Mouse (Mus musculus): ENCODE measurements around the gene Lancl2. TPM values are rescaled to one million over a fixed set of nuclear protein-coding genes. Genes with fewer than 3 reads are reported as not detected.

Lancl2 gene
- polyA plus RNA-seq, 1 experiment from 2014 or later: 17.1 TPM

- H3K4me3 ChIP-seq: no peak overlapping the region
- 39% methylated on average over 1 of the region's 1 CpGs for WGBS (ENCODE audit: insufficient replicate concordance)
- no peaks in the 10 kb centered on the region for H3K27me3 ChIP-seq (replicated peaks)
- H3K27ac ChIP-seq: no peak overlapping the region
- no peak overlapping the region for H3K9ac ChIP-seq
- ATAC-seq: no peak
- no peak overlapping the region for H3K4me2 ChIP-seq
- peaks cover 50% of the 10 kb centered on the region for H3K36me3 ChIP-seq
- peaks cover 41% of the 10 kb centered on the region for H3K4me1 ChIP-seq
- H3K9me3 ChIP-seq (replicated peaks): no peaks in the 10 kb centered on the region
Measured at GRCm38 (mm10) chr6:57770467-57771190, 68.3 kb downstream of the Lancl2 start.

GRCm38 (mm10) chr6:57773792-57774191 is 71.5 kb downstream of the Lancl2 start:
- no peak overlapping the region for H3K9ac ChIP-seq
- H3K4me1 ChIP-seq: peaks cover 10% of the 10 kb centered on the region
- WGBS (ENCODE audit: insufficient replicate concordance): 79% methylated on average over 1 of the region's 1 CpGs
- no peak overlapping the region for H3K4me2 ChIP-seq
- no peak for ATAC-seq
- no peaks in the 10 kb centered on the region for H3K27me3 ChIP-seq (replicated peaks)
- no peaks in the 10 kb centered on the region for H3K9me3 ChIP-seq (replicated peaks)
- H3K4me3 ChIP-seq: no peak overlapping the region
- no peak overlapping the region for H3K27ac ChIP-seq
- peaks cover 59% of the 10 kb centered on the region for H3K36me3 ChIP-seq

GRCm38 (mm10) chr6:57780359-57780758 is 78.0 kb downstream of the Lancl2 start:
- no peak for ATAC-seq
- H3K9me3 ChIP-seq (replicated peaks): no peaks in the 10 kb centered on the region
- no peak overlapping the region for H3K4me2 ChIP-seq
- peaks cover 35% of the 10 kb centered on the region for H3K36me3 ChIP-seq
- no peak overlapping the region for H3K27ac ChIP-seq
- H3K27me3 ChIP-seq (replicated peaks): no peaks in the 10 kb centered on the region
- no peak overlapping the region for H3K9ac ChIP-seq
- WGBS (ENCODE audit: insufficient replicate concordance): 85% methylated on average over 3 of the region's 3 CpGs
- H3K4me3 ChIP-seq: no peak overlapping the region
- H3K4me1 ChIP-seq: no peaks in the 10 kb centered on the region; the same call in 1 of the 2 replicates

- no peak for ATAC-seq
- Histone ChIP-seq H3K9me3 (replicated peaks) (no peaks in the 10 kb centered on the region), H3K4me2 (no peak overlapping the region), H3K9ac (no peak overlapping the region), H3K4me3 (no peak overlapping the region), H3K27ac (no peak overlapping the region), H3K36me3 (peaks cover 30% of the 10 kb centered on the region), H3K27me3 (replicated peaks) (no peaks in the 10 kb centered on the region), H3K4me1 (peaks cover 6% of the 10 kb centered on the region)
- WGBS (ENCODE audit: insufficient replicate concordance): 88% methylated on average over 1 of the region's 1 CpGs
Measured at GRCm38 (mm10) chr6:57782658-57783057, 80.3 kb downstream of the Lancl2 start.

- Histone ChIP-seq H3K4me1 (peaks cover 13% of the 10 kb centered on the region), H3K9ac (no peak overlapping the region), H3K4me2 (no peak overlapping the region), H3K4me3 (no peak overlapping the region), H3K36me3 (peaks cover 34% of the 10 kb centered on the region), H3K27me3 (replicated peaks) (no peaks in the 10 kb centered on the region), H3K9me3 (replicated peaks) (no peaks in the 10 kb centered on the region), H3K27ac (no peak overlapping the region)
- 85% methylated on average over 1 of the region's 1 CpGs for WGBS (ENCODE audit: insufficient replicate concordance)
- no peak for ATAC-seq
Measured at GRCm38 (mm10) chr6:57784251-57784650, 81.9 kb downstream of the Lancl2 start.

GRCm38 (mm10) chr6:57787376-57787775 is 85.0 kb downstream of the Lancl2 start:
- Histone ChIP-seq H3K27ac (no peak overlapping the region; the same call in 1 of the 2 replicates), H3K9ac (no peak overlapping the region), H3K4me3 (no peak overlapping the region), H3K9me3 (replicated peaks) (no peaks in the 10 kb centered on the region), H3K27me3 (replicated peaks) (no peaks in the 10 kb centered on the region), H3K4me2 (0 out of 2 replicates have a peak overlapping the region, but pooled peaks have one; percentile 1), H3K36me3 (peaks cover 32% of the 10 kb centered on the region), H3K4me1 (peaks cover 21% of the 10 kb centered on the region)
- 65% methylated on average over 6 of the region's 6 CpGs for WGBS (ENCODE audit: insufficient replicate concordance)
- ATAC-seq: peak; percentile 52; the same call in 1 of the 2 replicates

Other genes starting within 250 kb of the Lancl2 start
- 2.2 and 2.9 TPM in 2 replicates for gene Ppm1k, start 167.1 kb upstream of the Lancl2 start, polyA plus RNA-seq (2016; fragmentation: Nextera tagmentation; extraction: Ambion mirVana)
- 2.9 and 3.8 TPM in 2 replicates for gene Herc6, start 121.5 kb upstream of the Lancl2 start, polyA plus RNA-seq (2016; fragmentation: Nextera tagmentation; extraction: Ambion mirVana)
- gene Pyurf, start 10.5 kb upstream of the Lancl2 start, polyA plus RNA-seq (2016; fragmentation: Nextera tagmentation; extraction: Ambion mirVana): 8.7 and 9.1 TPM in 2 replicates
- 41.1 and 44.4 TPM in 2 replicates for gene Vopp1, start 122.6 kb downstream of the Lancl2 start, polyA plus RNA-seq (2016; fragmentation: Nextera tagmentation; extraction: Ambion mirVana)
- not detected in 2 replicates for gene Vmn1r21, start 147.8 kb downstream of the Lancl2 start, polyA plus RNA-seq (2016; fragmentation: Nextera tagmentation; extraction: Ambion mirVana)
- gene Vmn1r22, start 205.5 kb downstream of the Lancl2 start, polyA plus RNA-seq (2016; fragmentation: Nextera tagmentation; extraction: Ambion mirVana): not detected in 2 replicates
- not detected in 2 replicates for gene Vmn1r23, start 224.3 kb downstream of the Lancl2 start, polyA plus RNA-seq (2016; fragmentation: Nextera tagmentation; extraction: Ambion mirVana)